Mouse (Mus musculus) kidney, embryonic 16.5 days (tissue): ENCODE data around the gene Crtc1. TPM values are rescaled to one million over a fixed set of nuclear protein-coding genes. Genes with fewer than 3 reads are reported as not detected.
A peak's percentile ranks its signal among the peaks of the same experiment; 100 is the strongest.

ENCODE experiments used
- ATAC-seq: fragments of 200-750 bp; cut with Nextera tagmentation; 2 replicates; pipeline ENCODE4 v1.8.0; 2017; ENCODE audit warnings: moderate TSS enrichment; ENCODE audit not compliant: low FRiP score, low TSS enrichment
- H3K27ac ChIP-seq: fragments of 300-500 bp; sonication (generic); 2 replicates; pipeline ENCODE4 v1.5.1; 2014; ENCODE audit warnings: low read length
- H3K27me3 ChIP-seq: fragments of 300-500 bp; sonication (generic); 2 replicates; pipeline ENCODE4 v1.6.1; 2014; ENCODE audit warnings: low read length, control low read depth, mixed read lengths; ENCODE audit not compliant: insufficient read depth
- H3K36me3 ChIP-seq: fragments of 300-500 bp; sonication (generic); 2 replicates; pipeline ENCODE4 v1.6.1; 2014; ENCODE audit warnings: low read length, control low read depth, mixed read lengths; ENCODE audit not compliant: insufficient read depth
- H3K4me1 ChIP-seq: fragments of 300-500 bp; sonication (generic); 2 replicates; pipeline ENCODE4 v1.6.1; 2014; ENCODE audit warnings: low read length, control low read depth, mixed read lengths; ENCODE audit not compliant: insufficient read depth
- H3K4me2 ChIP-seq: fragments of 300-500 bp; sonication (generic); replicated peaks from 2 replicates; pipeline ENCODE4 v1.6.1; 2014; ENCODE audit warnings: low read depth, low read length
- H3K4me3 ChIP-seq: fragments of 300-500 bp; sonication (generic); 2 replicates; pipeline ENCODE4 v1.5.1; 2014; ENCODE audit warnings: mild to moderate bottlenecking, low read length
- H3K9ac ChIP-seq: fragments of 300-500 bp; sonication (generic); replicated peaks from 2 replicates; pipeline ENCODE4 v1.6.1; 2014; ENCODE audit warnings: low read length
- H3K9me3 ChIP-seq: fragments of 300-500 bp; sonication (generic); 2 replicates; pipeline ENCODE4 v1.6.1; 2016; ENCODE audit warnings: low read length, control low read depth
- WGBS: fragments of 180-500 bp; shearing (Covaris S2); extraction: QIAGEN DNeasy Blood & Tissue Kit; methylation state at CpG from one replicate; pipeline ENCODE4 v1.1.7; 2014; 5-methylcytosine and 5-hydroxymethylcytosine counted together
- polyA plus RNA-seq: library from polyadenylated mRNA; unstranded; fragments of >200 nt; fragmentation: Nextera tagmentation; extraction: Ambion mirVana; gene quantifications from 2 replicates; pipeline ENCODE4 v1.2.1, GENCODE M21; 2015

The Crtc1 gene
- polyA plus RNA-seq, 1 experiment from 2014 or later: 19.9 TPM

- Histone ChIP-seq H3K9me3 (no peaks in the 10 kb centered on the region), H3K4me3 (no peak overlapping the region), H3K27ac (no peak overlapping the region), H3K4me2 (no peak overlapping the region), H3K9ac (no peak overlapping the region), H3K27me3 (no peaks in the 10 kb centered on the region), H3K36me3 (no peaks in the 10 kb centered on the region; the same call in 1 of the 2 replicates), H3K4me1 (peaks cover 43% of the 10 kb centered on the region)
- no peak for ATAC-seq
- WGBS: over 99% methylated on average over 3 of the region's 3 CpGs
Measured at GRCm38 (mm10) chr8:70404212-70404611, 35.2 kb downstream of the Crtc1 start.

DNA sequence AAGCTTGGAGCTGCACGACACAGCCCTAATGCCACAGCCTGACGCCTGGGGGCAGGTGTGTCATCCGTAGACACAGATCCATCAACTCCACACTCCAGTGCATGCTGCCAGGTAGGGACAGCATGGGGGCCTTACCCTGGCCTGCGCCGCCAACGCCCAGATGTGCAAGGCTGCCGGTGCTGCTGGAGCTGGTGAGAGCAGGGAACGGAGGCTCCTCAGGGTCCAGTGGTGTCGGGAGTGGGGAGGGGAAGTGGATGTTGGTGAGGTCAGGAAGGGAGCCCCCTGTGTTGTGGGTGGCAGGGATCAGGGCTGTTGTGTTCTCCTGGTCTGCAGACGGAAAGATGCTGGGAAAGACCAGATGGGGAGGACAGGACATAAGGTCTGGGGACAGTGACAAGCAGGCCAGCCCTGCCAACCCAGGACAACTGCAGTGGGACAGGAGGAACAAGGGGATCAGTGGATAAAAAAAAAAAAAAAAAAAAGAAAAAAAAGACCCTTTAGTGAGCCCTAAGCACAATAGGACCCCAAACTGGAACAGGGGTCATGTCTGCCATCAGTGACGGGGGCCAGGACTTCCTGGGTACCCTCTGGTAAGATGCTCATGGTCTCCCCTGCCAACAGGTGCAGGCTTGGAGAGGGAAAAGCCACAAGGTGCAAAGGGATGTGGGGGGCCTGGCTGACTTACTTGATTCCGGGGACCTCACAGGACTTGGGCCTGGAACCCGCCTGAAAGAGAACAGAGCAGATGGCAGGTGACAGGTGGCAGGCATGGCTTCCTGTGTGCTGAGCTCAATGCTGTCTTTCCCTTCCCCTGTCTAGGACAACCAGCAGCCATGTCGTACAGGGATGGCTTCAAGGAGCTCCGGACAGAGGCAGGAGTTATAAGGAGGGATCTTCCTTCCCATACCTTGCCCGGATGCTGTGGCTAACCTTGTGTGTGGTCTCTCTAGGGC is 41.5 kb downstream of the Crtc1 start:
- ATAC-seq: no peak
- Histone ChIP-seq H3K4me2 (no peak overlapping the region), H3K36me3 (no peaks in the 10 kb centered on the region; the same call in 1 of the 2 replicates), H3K4me3 (no peak overlapping the region), H3K9ac (no peak overlapping the region), H3K4me1 (no peaks in the 10 kb centered on the region), H3K27me3 (no peaks in the 10 kb centered on the region), H3K9me3 (no peaks in the 10 kb centered on the region), H3K27ac (no peak overlapping the region)
- WGBS: 85% methylated on average over 16 of the region's 16 CpGs

- Histone ChIP-seq H3K9me3 (no peaks in the 10 kb centered on the region), H3K27me3 (no peaks in the 10 kb centered on the region), H3K9ac (no peak overlapping the region), H3K27ac (no peak overlapping the region), H3K4me2 (no peak overlapping the region), H3K4me3 (no peak overlapping the region), H3K36me3 (peaks cover 3% of the 10 kb centered on the region; the same call in 1 of the 2 replicates), H3K4me1 (no peaks in the 10 kb centered on the region)
- ATAC-seq: no peak
- WGBS: 86% methylated on average over 5 of the region's 5 CpGs
Measured at GRCm38 (mm10) chr8:70396184-70396583, 43.2 kb downstream of the Crtc1 start.

DNA sequence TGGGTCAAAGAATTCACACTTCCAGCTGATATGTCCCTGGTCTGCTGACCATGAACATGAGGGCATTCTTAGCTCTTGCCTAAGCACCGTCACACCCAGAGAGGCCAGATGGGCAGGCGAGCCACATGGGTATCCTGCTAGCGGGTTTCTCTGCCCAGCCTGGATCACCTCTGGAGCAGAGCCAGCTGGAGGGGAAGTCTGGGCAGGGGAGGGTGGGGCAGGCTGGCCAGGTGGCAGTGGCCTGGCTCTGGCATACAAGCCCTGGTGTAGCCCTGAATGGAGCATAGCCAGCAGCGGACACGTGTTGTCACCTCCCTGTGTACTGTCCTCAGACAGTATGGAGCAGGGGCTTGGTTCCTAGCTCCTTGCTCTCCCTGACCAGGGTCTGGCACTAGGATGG is 43.7 kb downstream of the Crtc1 start:
- 79% methylated on average over 5 of the region's 5 CpGs for WGBS
- Histone ChIP-seq H3K4me2 (no peak overlapping the region), H3K27ac (no peak overlapping the region), H3K9ac (no peak overlapping the region), H3K9me3 (no peaks in the 10 kb centered on the region), H3K4me3 (no peak overlapping the region), H3K4me1 (no peaks in the 10 kb centered on the region), H3K27me3 (no peaks in the 10 kb centered on the region), H3K36me3 (peaks cover 3% of the 10 kb centered on the region; the same call in 1 of the 2 replicates)
- ATAC-seq: no peak

DNA sequence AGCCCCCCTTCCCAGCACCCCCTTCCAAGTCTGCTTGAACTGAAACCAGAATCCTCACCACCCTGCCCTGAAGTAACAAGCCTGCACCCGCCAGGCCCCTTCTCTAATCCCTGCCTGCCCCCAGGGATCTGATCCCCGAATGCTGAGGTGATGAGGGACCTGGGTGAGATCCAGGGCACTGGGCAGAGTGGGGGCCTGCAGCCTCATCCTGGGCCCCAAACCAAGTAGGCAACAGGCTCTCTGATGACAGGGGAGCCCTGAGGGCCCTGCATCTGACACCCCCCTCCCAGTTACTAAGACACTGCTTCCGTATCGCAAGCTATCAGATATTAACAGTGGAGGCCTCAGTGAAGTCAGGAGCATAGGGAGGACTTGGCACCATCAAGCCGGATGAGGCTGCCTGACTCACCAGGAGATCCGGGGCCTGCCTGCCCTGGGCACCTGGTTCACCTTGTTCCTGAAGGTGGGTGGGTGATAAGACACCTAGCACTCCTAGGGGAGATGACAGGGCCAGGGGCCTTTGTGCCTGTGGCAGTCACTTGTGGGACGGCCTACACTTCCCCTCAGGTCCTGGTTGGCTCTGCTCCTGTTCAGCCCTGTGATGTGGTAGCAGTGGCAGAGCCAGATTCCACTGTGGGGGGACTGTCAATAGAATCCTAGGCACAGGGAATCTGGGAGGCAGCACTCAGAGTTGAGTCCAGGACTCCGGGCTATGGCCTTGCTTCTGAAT is 44.9 kb downstream of the Crtc1 start:
- H3K9me3 ChIP-seq: no peaks in the 10 kb centered on the region
- H3K36me3 ChIP-seq: 0 out of 2 replicates have a peak, but pooled peaks cover 7% of the 10 kb centered on the region
- H3K4me1 ChIP-seq: no peaks in the 10 kb centered on the region
- no peak overlapping the region; the same call in 1 of the 2 replicates for H3K9ac ChIP-seq
- ATAC-seq: no peak
- 79% methylated on average over 8 of the region's 8 CpGs for WGBS
- no peak overlapping the region for H3K4me2 ChIP-seq
- no peak overlapping the region for H3K4me3 ChIP-seq
- no peaks in the 10 kb centered on the region for H3K27me3 ChIP-seq
- no peak overlapping the region for H3K27ac ChIP-seq

DNA sequence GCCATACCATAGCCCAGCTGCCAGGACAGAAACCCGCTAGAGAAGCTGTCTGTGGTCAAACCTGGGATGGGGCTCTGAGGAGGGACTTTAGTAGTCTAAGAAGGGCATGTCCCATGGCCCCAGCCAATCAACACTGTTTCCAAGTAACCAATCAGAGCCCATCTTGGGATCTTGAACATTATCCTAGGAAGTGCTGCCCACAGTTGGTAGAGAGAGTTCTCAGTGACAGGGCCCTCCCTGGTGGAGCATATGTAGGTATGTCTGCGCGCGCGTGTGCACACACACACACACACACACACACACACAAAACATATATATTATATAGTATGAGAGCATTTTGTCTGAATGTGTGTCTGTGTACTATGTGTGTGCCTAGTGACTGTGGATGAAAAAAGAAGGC is 46.3 kb downstream of the Crtc1 start:
- no peak for ATAC-seq
- H3K36me3 ChIP-seq: 0 out of 2 replicates have a peak, but pooled peaks cover 7% of the 10 kb centered on the region
- H3K9me3 ChIP-seq: no peaks in the 10 kb centered on the region
- no peak overlapping the region for H3K4me2 ChIP-seq
- H3K27me3 ChIP-seq: no peaks in the 10 kb centered on the region
- no peak overlapping the region for H3K9ac ChIP-seq
- 83% methylated on average over 5 of the region's 5 CpGs for WGBS
- no peaks in the 10 kb centered on the region for H3K4me1 ChIP-seq
- H3K4me3 ChIP-seq: no peak overlapping the region
- no peak overlapping the region for H3K27ac ChIP-seq

GRCm38 (mm10) chr8:70389678-70390077 is 49.7 kb downstream of the Crtc1 start:
- Histone ChIP-seq H3K27me3 (no peaks in the 10 kb centered on the region), H3K4me1 (no peaks in the 10 kb centered on the region), H3K27ac (no peak overlapping the region), H3K36me3 (peaks cover 26% of the 10 kb centered on the region), H3K4me2 (no peak overlapping the region), H3K9ac (no peak overlapping the region), H3K9me3 (no peaks in the 10 kb centered on the region), H3K4me3 (no peak overlapping the region)
- no peak for ATAC-seq
- 90% methylated on average over 2 of the region's 2 CpGs for WGBS

- WGBS: 55% methylated on average over 3 of the region's 3 CpGs
- peak; percentile 50; the same call in 1 of the 2 replicates for ATAC-seq
- H3K4me2 ChIP-seq: no peak overlapping the region
- H3K27ac ChIP-seq: no peak overlapping the region
- H3K9ac ChIP-seq: no peak overlapping the region
- H3K9me3 ChIP-seq: no peaks in the 10 kb centered on the region
- no peak overlapping the region for H3K4me3 ChIP-seq
- H3K27me3 ChIP-seq: peaks cover 9% of the 10 kb centered on the region
- peaks cover 18% of the 10 kb centered on the region for H3K36me3 ChIP-seq
- H3K4me1 ChIP-seq: no peaks in the 10 kb centered on the region
Measured at GRCm38 (mm10) chr8:70383287-70383686, 56.1 kb downstream of the Crtc1 start.

GRCm38 (mm10) chr8:70380069-70380468 is 59.3 kb downstream of the Crtc1 start:
- no peak overlapping the region for H3K27ac ChIP-seq
- H3K4me3 ChIP-seq: no peak overlapping the region
- no peak overlapping the region for H3K4me2 ChIP-seq
- no peaks in the 10 kb centered on the region for H3K9me3 ChIP-seq
- 79% methylated on average over 12 of the region's 12 CpGs for WGBS
- ATAC-seq: no peak
- peaks cover 10% of the 10 kb centered on the region for H3K4me1 ChIP-seq
- H3K27me3 ChIP-seq: peaks cover 42% of the 10 kb centered on the region
- H3K9ac ChIP-seq: no peak overlapping the region
- no peaks in the 10 kb centered on the region for H3K36me3 ChIP-seq
